Mouse (Mus musculus): ENCODE measurements around the gene Lurap1. TPM values are rescaled to one million over a fixed set of nuclear protein-coding genes. Genes with fewer than 3 reads are reported as not detected.

The Lurap1 gene
- polyA plus RNA-seq, 1 experiment from 2014 or later: 3.2 TPM

DNA sequence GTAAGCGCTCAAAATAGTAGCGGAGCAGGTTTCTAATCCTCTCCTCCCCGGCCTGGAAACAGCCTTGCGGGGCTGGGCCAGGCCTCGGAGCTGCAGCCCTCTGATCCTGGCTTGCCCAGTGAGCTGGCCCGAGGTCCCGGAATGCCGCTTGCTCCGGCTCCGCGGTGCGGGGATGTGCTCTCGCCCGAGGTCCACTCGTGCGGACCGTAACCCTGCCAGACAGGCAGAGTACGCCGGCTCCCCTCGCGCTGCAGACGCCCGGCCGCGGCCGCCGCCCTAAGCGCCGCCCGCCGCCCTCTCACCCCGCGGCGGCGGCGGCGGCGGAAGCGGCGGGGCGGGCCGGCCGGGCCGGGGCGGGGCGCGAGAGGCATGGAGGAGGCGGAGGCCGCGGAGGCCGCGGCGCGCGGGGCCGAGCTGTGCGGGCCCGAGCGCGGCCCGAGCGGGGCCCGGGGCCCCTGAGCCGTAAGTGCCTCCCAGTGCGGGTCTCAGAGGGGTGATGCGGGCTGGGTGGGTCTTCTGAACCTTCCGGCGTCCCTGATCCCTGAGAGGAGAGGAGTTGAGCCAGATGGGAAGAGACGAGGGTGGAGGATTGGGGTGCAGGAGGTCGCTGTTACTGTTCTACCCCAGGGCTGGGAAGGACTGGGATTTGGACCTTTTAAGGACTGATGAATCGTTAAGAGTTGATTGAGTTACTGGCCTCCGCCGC is 829 bp downstream of the Lurap1 start:
- ATAC-seq (ENCODE audit: low FRiP score, low TSS enrichment): peak; percentile 94
- Histone ChIP-seq H3K4me1 (ENCODE audit: control insufficient read depth, insufficient read depth, low read length) (0 out of 2 replicates have a peak, but pooled peaks cover 5% of the 10 kb centered on the region), H3K4me3 (ENCODE audit: low read length) (peak overlapping the region; percentile 82), H3K27me3 (ENCODE audit: control insufficient read depth, insufficient read depth, low read length) (no peaks in the 10 kb centered on the region), H3K9me3 (ENCODE audit: control insufficient read depth, low read length) (no peaks in the 10 kb centered on the region), H3K4me2 (replicated peaks; ENCODE audit: low read depth, low read length) (peak overlapping the region; percentile 76), H3K36me3 (ENCODE audit: control insufficient read depth, insufficient read depth, low read length) (peaks cover 37% of the 10 kb centered on the region), H3K9ac (ENCODE audit: low read depth, low read length) (peak overlapping the region; percentile 92), H3K27ac (ENCODE audit: low read depth, low read length) (peak overlapping the region; percentile 80; the same call in 1 of the 2 replicates)
- WGBS: 0% methylated on average over 57 of the region's 73 CpGs

GRCm38 (mm10) chr4:116149812-116150155 is 1.4 kb downstream of the Lurap1 start:
- H3K4me2 ChIP-seq (replicated peaks; ENCODE audit: low read depth, low read length): peak overlapping the region; percentile 76
- H3K9ac ChIP-seq (ENCODE audit: low read depth, low read length): peak overlapping the region; percentile 92
- no peaks in the 10 kb centered on the region for H3K9me3 ChIP-seq (ENCODE audit: control insufficient read depth, low read length)
- peak overlapping the region; percentile 82 for H3K4me3 ChIP-seq (ENCODE audit: low read length)
- WGBS: 21% methylated on average over 6 of the region's 6 CpGs
- peak overlapping the region; percentile 80; the same call in 1 of the 2 replicates for H3K27ac ChIP-seq (ENCODE audit: low read depth, low read length)
- H3K27me3 ChIP-seq (ENCODE audit: control insufficient read depth, insufficient read depth, low read length): no peaks in the 10 kb centered on the region
- 0 out of 2 replicates have a peak, but pooled peaks cover 5% of the 10 kb centered on the region for H3K4me1 ChIP-seq (ENCODE audit: control insufficient read depth, insufficient read depth, low read length)
- no peak for ATAC-seq (ENCODE audit: low FRiP score, low TSS enrichment)
- peaks cover 32% of the 10 kb centered on the region for H3K36me3 ChIP-seq (ENCODE audit: control insufficient read depth, insufficient read depth, low read length)

GRCm38 (mm10) chr4:116143891-116144717 is 7.0 kb downstream of the Lurap1 start:
- peak overlapping the region; percentile 94 for H3K4me2 ChIP-seq (replicated peaks; ENCODE audit: low read depth, low read length)
- peak overlapping the region; percentile 70 for H3K9ac ChIP-seq (ENCODE audit: low read depth, low read length)
- whole genome bisulfite sequencing: under 1% methylated on average over 47 of the region's 47 CpGs
- no peak overlapping the region for H3K27ac ChIP-seq (ENCODE audit: low read depth, low read length)
- H3K27me3 ChIP-seq (ENCODE audit: control insufficient read depth, insufficient read depth, low read length): no peaks in the 10 kb centered on the region
- H3K36me3 ChIP-seq (ENCODE audit: control insufficient read depth, insufficient read depth, low read length): no peaks in the 10 kb centered on the region
- H3K4me3 ChIP-seq (ENCODE audit: low read length): peak overlapping the region; percentile 70
- peak; percentile 78 for ATAC-seq (ENCODE audit: low FRiP score, low TSS enrichment)
- H3K4me1 ChIP-seq (ENCODE audit: control insufficient read depth, insufficient read depth, low read length): peaks cover 7% of the 10 kb centered on the region; the same call in 1 of the 2 replicates
- no peaks in the 10 kb centered on the region for H3K9me3 ChIP-seq (ENCODE audit: control insufficient read depth, low read length)

DNA sequence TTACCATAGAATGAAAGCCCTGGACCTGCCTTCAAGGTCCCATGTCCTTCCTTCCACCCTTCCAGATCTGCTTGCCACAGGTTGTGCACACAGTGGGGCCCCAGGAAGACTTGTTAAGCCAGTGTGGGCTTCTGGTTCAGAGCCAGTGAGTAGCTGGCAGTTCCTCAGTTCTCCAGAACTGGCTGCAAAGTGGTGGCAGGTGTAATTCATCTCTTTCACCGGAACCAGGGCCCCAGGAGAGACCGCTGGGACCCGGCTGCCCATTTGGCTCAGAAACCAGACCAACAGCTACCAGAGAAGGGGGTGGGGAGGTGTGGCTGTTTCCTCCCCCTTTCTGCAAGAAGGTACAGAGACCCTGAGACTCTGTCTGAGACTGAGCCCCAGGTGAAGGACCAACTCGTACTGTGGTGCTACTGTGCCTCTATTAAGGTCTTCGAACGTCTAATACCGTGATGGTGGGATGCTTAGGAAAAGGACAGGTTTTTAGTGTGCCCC is 7.8 kb downstream of the Lurap1 start:
- Histone ChIP-seq H3K9me3 (ENCODE audit: control insufficient read depth, low read length) (no peaks in the 10 kb centered on the region), H3K27me3 (ENCODE audit: control insufficient read depth, insufficient read depth, low read length) (no peaks in the 10 kb centered on the region), H3K4me3 (ENCODE audit: low read length) (peak overlapping the region; percentile 70), H3K4me2 (replicated peaks; ENCODE audit: low read depth, low read length) (peak overlapping the region; percentile 94), H3K4me1 (ENCODE audit: control insufficient read depth, insufficient read depth, low read length) (peaks cover 7% of the 10 kb centered on the region; the same call in 1 of the 2 replicates), H3K36me3 (ENCODE audit: control insufficient read depth, insufficient read depth, low read length) (no peaks in the 10 kb centered on the region), H3K9ac (ENCODE audit: low read depth, low read length) (peak overlapping the region; percentile 70; the same call in 1 of the 2 replicates), H3K27ac (ENCODE audit: low read depth, low read length) (no peak overlapping the region)
- ATAC-seq (ENCODE audit: low FRiP score, low TSS enrichment): 0 out of 2 replicates have a peak, but pooled peaks have one; percentile 26
- WGBS: 6% methylated on average over 7 of the region's 7 CpGs

GRCm38 (mm10) chr4:116142269-116142668 is 8.9 kb downstream of the Lurap1 start:
- H3K9ac ChIP-seq (ENCODE audit: low read depth, low read length): no peak overlapping the region
- no peak overlapping the region for H3K4me2 ChIP-seq (replicated peaks; ENCODE audit: low read depth, low read length)
- H3K36me3 ChIP-seq (ENCODE audit: control insufficient read depth, insufficient read depth, low read length): no peaks in the 10 kb centered on the region
- H3K27me3 ChIP-seq (ENCODE audit: control insufficient read depth, insufficient read depth, low read length): no peaks in the 10 kb centered on the region
- no peaks in the 10 kb centered on the region for H3K9me3 ChIP-seq (ENCODE audit: control insufficient read depth, low read length)
- no peak overlapping the region for H3K4me3 ChIP-seq (ENCODE audit: low read length)
- no peak overlapping the region for H3K27ac ChIP-seq (ENCODE audit: low read depth, low read length)
- 69% methylated on average over 7 of the region's 7 CpGs for WGBS
- no peak for ATAC-seq (ENCODE audit: low FRiP score, low TSS enrichment)
- peaks cover 7% of the 10 kb centered on the region; the same call in 1 of the 2 replicates for H3K4me1 ChIP-seq (ENCODE audit: control insufficient read depth, insufficient read depth, low read length)

DNA sequence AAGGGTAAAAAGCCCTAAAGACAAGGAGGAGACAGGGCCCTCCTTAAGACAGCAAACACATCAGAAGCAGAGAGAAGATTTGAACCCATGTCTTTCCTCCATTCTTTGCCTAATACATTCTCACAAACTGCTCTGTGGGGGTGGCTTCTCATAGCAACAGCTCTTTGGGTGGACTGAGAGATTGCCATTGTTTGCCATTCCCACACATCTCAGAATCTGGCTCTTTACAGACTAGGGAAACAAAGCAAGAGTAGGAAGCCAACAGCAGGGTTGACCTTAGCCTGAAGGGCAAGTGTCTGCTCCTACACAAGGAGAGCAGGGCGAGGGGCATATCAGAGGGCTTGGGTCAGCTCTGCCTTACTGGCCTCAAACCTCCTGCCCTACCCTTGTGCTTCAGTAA is 9.4 kb downstream of the Lurap1 start:
- Histone ChIP-seq H3K4me1 (ENCODE audit: control insufficient read depth, insufficient read depth, low read length) (peaks cover 7% of the 10 kb centered on the region; the same call in 1 of the 2 replicates), H3K27ac (ENCODE audit: low read depth, low read length) (no peak overlapping the region), H3K36me3 (ENCODE audit: control insufficient read depth, insufficient read depth, low read length) (no peaks in the 10 kb centered on the region), H3K9me3 (ENCODE audit: control insufficient read depth, low read length) (no peaks in the 10 kb centered on the region), H3K27me3 (ENCODE audit: control insufficient read depth, insufficient read depth, low read length) (no peaks in the 10 kb centered on the region), H3K4me2 (replicated peaks; ENCODE audit: low read depth, low read length) (no peak overlapping the region), H3K4me3 (ENCODE audit: low read length) (no peak overlapping the region), H3K9ac (ENCODE audit: low read depth, low read length) (no peak overlapping the region)
- WGBS: 82% methylated on average over 1 of the region's 1 CpGs
- ATAC-seq (ENCODE audit: low FRiP score, low TSS enrichment): no peak

GRCm38 (mm10) chr4:116140801-116141574 is 10.2 kb downstream of the Lurap1 start:
- no peak for ATAC-seq (ENCODE audit: low FRiP score, low TSS enrichment)
- Histone ChIP-seq H3K9me3 (ENCODE audit: control insufficient read depth, low read length) (no peaks in the 10 kb centered on the region), H3K36me3 (ENCODE audit: control insufficient read depth, insufficient read depth, low read length) (no peaks in the 10 kb centered on the region), H3K4me1 (ENCODE audit: control insufficient read depth, insufficient read depth, low read length) (peaks cover 7% of the 10 kb centered on the region; the same call in 1 of the 2 replicates), H3K9ac (ENCODE audit: low read depth, low read length) (no peak overlapping the region), H3K4me2 (replicated peaks; ENCODE audit: low read depth, low read length) (no peak overlapping the region), H3K27ac (ENCODE audit: low read depth, low read length) (no peak overlapping the region), H3K27me3 (ENCODE audit: control insufficient read depth, insufficient read depth, low read length) (no peaks in the 10 kb centered on the region), H3K4me3 (ENCODE audit: low read length) (no peak overlapping the region)
- WGBS: 75% methylated on average over 7 of the region's 7 CpGs

DNA sequence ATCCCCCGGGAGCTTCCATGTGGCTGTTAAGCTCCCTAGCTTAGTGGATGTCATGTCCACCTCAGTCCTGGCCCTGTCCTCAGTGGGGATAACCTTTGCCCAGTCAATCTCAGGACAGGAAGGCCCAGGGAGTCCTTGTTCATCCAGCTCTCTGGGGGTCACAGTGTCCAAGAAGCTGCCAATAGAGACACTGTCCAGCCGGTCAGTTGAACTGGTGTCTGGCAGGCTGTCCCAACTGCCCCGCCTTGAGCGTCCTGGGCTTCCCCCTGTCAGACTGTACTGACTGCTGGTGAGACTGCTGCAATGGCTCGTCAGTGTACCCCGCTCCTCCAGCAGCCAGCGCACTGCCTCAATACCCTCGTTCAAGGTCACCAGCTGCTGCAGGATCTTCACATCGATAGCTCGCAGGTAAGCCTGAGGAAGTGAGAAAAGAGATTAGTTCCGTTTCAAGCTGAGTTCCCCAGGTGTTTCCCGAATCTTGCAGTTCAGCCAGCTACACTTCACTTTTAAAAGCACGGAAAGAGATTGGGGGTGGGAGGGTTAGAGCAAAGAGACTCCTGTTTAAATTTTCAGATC is 13.6 kb downstream of the Lurap1 start:
- no peaks in the 10 kb centered on the region for H3K4me1 ChIP-seq (ENCODE audit: control insufficient read depth, insufficient read depth, low read length)
- no peaks in the 10 kb centered on the region for H3K9me3 ChIP-seq (ENCODE audit: control insufficient read depth, low read length)
- no peak overlapping the region for H3K9ac ChIP-seq (ENCODE audit: low read depth, low read length)
- no peaks in the 10 kb centered on the region for H3K27me3 ChIP-seq (ENCODE audit: control insufficient read depth, insufficient read depth, low read length)
- H3K27ac ChIP-seq (ENCODE audit: low read depth, low read length): no peak overlapping the region
- no peak for ATAC-seq (ENCODE audit: low FRiP score, low TSS enrichment)
- 55% methylated on average over 13 of the region's 13 CpGs for WGBS
- no peak overlapping the region for H3K4me3 ChIP-seq (ENCODE audit: low read length)
- no peak overlapping the region for H3K4me2 ChIP-seq (replicated peaks; ENCODE audit: low read depth, low read length)
- no peaks in the 10 kb centered on the region for H3K36me3 ChIP-seq (ENCODE audit: control insufficient read depth, insufficient read depth, low read length)

Measured in kidney, embryonic 14.5 days (tissue).